Mouse (Mus musculus): ENCODE measurements at regions not wholly inside any gene's neighbourhood (a gene's known extent, or its start where the extent isn't known, plus 50 kb on each side); places are given as distances from the start of the nearest gene placed in this dataset.

DNA sequence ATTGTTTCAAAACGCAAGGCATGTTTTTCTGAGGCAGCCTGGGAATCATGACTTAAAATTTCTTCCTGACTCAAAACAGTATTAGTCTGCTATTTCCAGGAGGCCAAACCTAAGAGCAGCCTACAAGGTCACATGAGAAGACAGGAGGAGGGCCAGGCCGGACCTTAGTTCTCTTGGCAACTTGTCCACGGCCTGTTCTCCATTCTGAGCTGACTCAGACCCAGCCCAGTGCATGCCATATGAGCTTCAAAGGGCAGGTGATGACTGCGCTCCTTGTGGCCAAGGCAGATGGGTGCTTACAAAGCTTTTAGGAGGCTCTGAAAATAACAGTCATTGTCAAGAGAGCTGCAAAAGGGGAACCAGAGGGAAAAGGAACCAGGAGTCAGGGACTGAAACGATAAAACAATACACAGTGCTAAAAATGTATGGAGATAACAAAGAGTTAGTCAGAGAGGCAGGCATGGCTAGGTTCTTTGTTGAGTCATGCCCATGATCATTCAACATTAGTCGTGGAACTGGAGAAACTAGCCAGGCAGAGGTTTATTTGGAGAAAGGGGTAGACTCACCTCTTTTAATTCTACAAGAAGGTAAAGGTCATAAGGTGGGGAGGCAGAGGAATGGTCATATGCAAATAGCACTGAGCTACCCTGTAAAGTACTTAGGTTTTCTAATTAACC lies 525.8 kb downstream of the Ppargc1a start:
- 80% methylated on average over 6 of the region's 6 CpGs for WGBS

GRCm38 (mm10) chr5:51040926-51041325 lies 526.6 kb downstream of the Ppargc1a start:
- no peak for DNase-seq
- TF ChIP-seq CTCF (IDR thresholded peaks at IDR 0.05; ENCODE audit: borderline replicate concordance, insufficient read depth, low read depth, low read length) (no peak), POLR2A (IDR thresholded peaks at IDR 0.05; ENCODE audit: borderline replicate concordance, insufficient read depth, low read length) (no peak)
- H3K27ac ChIP-seq (ENCODE audit: insufficient read depth, low read length), result no peak overlapping the region
- WGBS, result 75% methylated on average over 6 of the region's 6 CpGs
- no peaks in the 10 kb centered on the region for H3K27me3 ChIP-seq (ENCODE audit: control insufficient read depth, insufficient read depth, low read length)
- no peaks in the 10 kb centered on the region for H3K4me1 ChIP-seq (ENCODE audit: control insufficient read depth, insufficient read depth, low read length)
- H3K4me3 ChIP-seq (replicated peaks; ENCODE audit: insufficient read depth, low read depth, low read length), result no peak overlapping the region

More for the DNA sequence above, 525.8 kb downstream of the Ppargc1a start:
- no peak for DNase-seq
- no peak for TF ChIP-seq POLR2A (IDR thresholded peaks at IDR 0.05; ENCODE audit: borderline replicate concordance, insufficient read depth, low read length)
- TF ChIP-seq CTCF (IDR thresholded peaks at IDR 0.05; ENCODE audit: borderline replicate concordance, insufficient read depth, low read depth, low read length), result no peak
- H3K4me1 ChIP-seq (ENCODE audit: control insufficient read depth, insufficient read depth, low read length), result no peaks in the 10 kb centered on the region
- H3K27ac ChIP-seq (ENCODE audit: insufficient read depth, low read length), result no peak overlapping the region
- H3K27me3 ChIP-seq (ENCODE audit: control insufficient read depth, insufficient read depth, low read length), result no peaks in the 10 kb centered on the region
- H3K4me3 ChIP-seq (replicated peaks; ENCODE audit: insufficient read depth, low read depth, low read length), result no peak overlapping the region

GRCm38 (mm10) chr5:51040463-51040862 lies 527.1 kb downstream of the Ppargc1a start:
- 88% methylated on average over 6 of the region's 6 CpGs for WGBS
- no peaks in the 10 kb centered on the region for H3K27me3 ChIP-seq (ENCODE audit: control insufficient read depth, insufficient read depth, low read length)
- H3K27ac ChIP-seq (ENCODE audit: insufficient read depth, low read length), result no peak overlapping the region
- no peaks in the 10 kb centered on the region for H3K4me1 ChIP-seq (ENCODE audit: control insufficient read depth, insufficient read depth, low read length)
- DNase-seq, result no peak
- TF ChIP-seq CTCF (IDR thresholded peaks at IDR 0.05; ENCODE audit: borderline replicate concordance, insufficient read depth, low read depth, low read length) (no peak), POLR2A (IDR thresholded peaks at IDR 0.05; ENCODE audit: borderline replicate concordance, insufficient read depth, low read length) (no peak)
- H3K4me3 ChIP-seq (replicated peaks; ENCODE audit: insufficient read depth, low read depth, low read length), result no peak overlapping the region

DNA sequence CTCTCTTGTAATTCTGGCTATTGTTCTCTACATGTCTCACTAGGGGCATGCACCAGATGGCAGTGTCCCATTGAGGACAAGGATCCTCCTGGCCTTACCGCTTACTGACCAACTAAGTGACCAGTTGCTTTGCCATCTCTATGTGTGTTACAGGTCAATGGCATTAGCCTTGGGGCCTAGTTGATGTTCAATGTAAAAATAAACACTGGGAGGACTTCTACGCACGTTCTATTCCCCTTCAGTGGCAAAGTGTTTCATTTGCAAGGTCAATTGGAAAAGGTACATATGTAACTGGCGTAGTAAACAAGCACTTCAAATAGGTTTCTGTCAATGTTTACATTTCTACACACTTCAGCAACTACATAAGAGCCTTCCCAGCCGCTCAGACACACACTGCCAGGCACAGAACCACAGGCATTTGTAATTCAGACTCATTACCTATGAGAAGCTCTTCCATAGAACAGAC lies 527.8 kb downstream of the Ppargc1a start:
- Histone ChIP-seq H3K27ac (ENCODE audit: insufficient read depth, low read length) (no peak overlapping the region), H3K4me3 (replicated peaks; ENCODE audit: insufficient read depth, low read depth, low read length) (no peak overlapping the region), H3K4me1 (ENCODE audit: control insufficient read depth, insufficient read depth, low read length) (no peaks in the 10 kb centered on the region), H3K27me3 (ENCODE audit: control insufficient read depth, insufficient read depth, low read length) (no peaks in the 10 kb centered on the region)
- peak in 1 of 2 experiments; percentile 3 for DNase-seq
- no peak; the same call in 1 of the 2 replicates for TF ChIP-seq CTCF (IDR thresholded peaks at IDR 0.05; ENCODE audit: borderline replicate concordance, insufficient read depth, low read depth, low read length)
- 85% methylated on average over 5 of the region's 5 CpGs for WGBS

- Histone ChIP-seq H3K4me1 (ENCODE audit: control insufficient read depth, insufficient read depth, low read length) (no peaks in the 10 kb centered on the region), H3K4me3 (replicated peaks; ENCODE audit: insufficient read depth, low read depth, low read length) (no peak overlapping the region), H3K27ac (ENCODE audit: insufficient read depth, low read length) (no peak overlapping the region), H3K27me3 (ENCODE audit: control insufficient read depth, insufficient read depth, low read length) (no peaks in the 10 kb centered on the region)
- 19% methylated on average over 2 of the region's 2 CpGs for WGBS
- no peak for DNase-seq
- TF ChIP-seq CTCF (IDR thresholded peaks at IDR 0.05; ENCODE audit: borderline replicate concordance, insufficient read depth, low read depth, low read length), result no peak
- no peak for TF ChIP-seq POLR2A (IDR thresholded peaks at IDR 0.05; ENCODE audit: borderline replicate concordance, insufficient read depth, low read length)
Measured at GRCm38 (mm10) chr5:51036450-51036990, 531.0 kb downstream of the Ppargc1a start.

DNA sequence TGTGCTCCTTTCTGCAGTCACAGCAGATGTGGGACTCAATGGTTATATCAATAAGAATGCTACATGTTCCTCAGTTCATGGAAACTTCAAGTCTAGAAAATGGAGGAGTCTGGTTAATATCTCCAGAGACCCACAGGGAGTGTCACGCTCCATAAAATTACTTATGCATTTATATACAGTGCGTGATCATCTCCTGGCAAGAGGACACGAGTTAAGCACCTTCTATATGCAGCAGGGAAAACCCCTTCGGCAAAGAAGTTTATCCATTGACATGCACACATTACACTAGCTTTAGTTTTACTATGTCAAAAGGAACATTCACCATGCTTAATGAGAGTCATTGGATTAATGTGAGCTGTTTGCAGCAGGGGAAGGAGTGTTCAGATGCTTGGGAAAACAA lies 538.6 kb downstream of the Ppargc1a start:
- no peak for TF ChIP-seq CTCF (IDR thresholded peaks at IDR 0.05; ENCODE audit: borderline replicate concordance, insufficient read depth, low read depth, low read length)
- TF ChIP-seq POLR2A (IDR thresholded peaks at IDR 0.05; ENCODE audit: borderline replicate concordance, insufficient read depth, low read length), result no peak
- no peak for DNase-seq
- no peak overlapping the region for H3K27ac ChIP-seq (ENCODE audit: insufficient read depth, low read length)
- H3K27me3 ChIP-seq (ENCODE audit: control insufficient read depth, insufficient read depth, low read length), result no peaks in the 10 kb centered on the region
- no peak overlapping the region for H3K4me3 ChIP-seq (replicated peaks; ENCODE audit: insufficient read depth, low read depth, low read length)
- WGBS, result 74% methylated on average over 4 of the region's 4 CpGs
- H3K4me1 ChIP-seq (ENCODE audit: control insufficient read depth, insufficient read depth, low read length), result no peaks in the 10 kb centered on the region

DNA sequence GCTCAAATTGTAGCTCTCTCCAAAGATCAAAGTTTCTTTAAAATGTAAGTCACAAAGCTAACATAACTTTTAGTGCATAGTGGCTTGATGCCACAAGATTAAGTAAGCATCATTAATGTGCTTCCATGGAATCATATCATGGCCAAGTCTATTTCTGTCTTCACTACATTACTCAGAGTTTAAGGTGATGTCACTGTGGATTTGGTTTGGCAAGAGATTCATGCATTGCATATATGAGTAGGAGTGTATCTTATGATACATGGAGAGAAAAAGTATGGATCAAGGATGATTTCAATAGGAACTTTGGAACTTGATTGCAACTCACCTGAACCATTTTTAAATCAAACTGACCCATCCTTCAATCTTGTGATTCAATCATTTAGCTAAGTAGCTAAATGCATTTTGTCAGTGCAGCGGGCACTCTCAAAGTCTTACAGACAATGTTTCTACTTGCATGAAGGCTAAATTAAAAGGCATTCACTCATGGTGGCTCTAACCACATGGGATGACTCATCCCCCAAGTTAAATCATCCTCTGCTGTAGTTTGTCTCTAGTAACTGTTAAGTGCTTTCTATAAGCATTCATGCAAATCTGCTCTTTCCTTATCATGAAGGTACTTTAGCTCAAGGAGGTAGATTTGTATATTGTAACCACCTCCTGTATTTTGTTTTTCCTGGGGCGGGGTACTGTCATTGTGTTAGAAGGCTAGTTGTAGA lies 576.5 kb downstream of the Ppargc1a start:
- no peaks in the 10 kb centered on the region for H3K27me3 ChIP-seq (ENCODE audit: control insufficient read depth, insufficient read depth, low read length)
- WGBS, result 91% methylated on average over 2 of the region's 2 CpGs
- no peak for DNase-seq
- H3K4me3 ChIP-seq (replicated peaks; ENCODE audit: insufficient read depth, low read depth, low read length), result no peak overlapping the region
- no peak overlapping the region for H3K27ac ChIP-seq (ENCODE audit: insufficient read depth, low read length)
- no peak for TF ChIP-seq POLR2A (IDR thresholded peaks at IDR 0.05; ENCODE audit: borderline replicate concordance, insufficient read depth, low read length)
- no peak for TF ChIP-seq CTCF (IDR thresholded peaks at IDR 0.05; ENCODE audit: borderline replicate concordance, insufficient read depth, low read depth, low read length)
- no peaks in the 10 kb centered on the region for H3K4me1 ChIP-seq (ENCODE audit: control insufficient read depth, insufficient read depth, low read length)

All from cerebellum, adult 2 months (tissue).